Mouse (Mus musculus): ENCODE measurements around the gene Nap1l1.
"Not testable (repeated sequence)": the region's sequence is repeated elsewhere in the genome, so short reads cannot be mapped to it uniquely, and the experiment has no call there.

The Nap1l1 gene

DNA sequence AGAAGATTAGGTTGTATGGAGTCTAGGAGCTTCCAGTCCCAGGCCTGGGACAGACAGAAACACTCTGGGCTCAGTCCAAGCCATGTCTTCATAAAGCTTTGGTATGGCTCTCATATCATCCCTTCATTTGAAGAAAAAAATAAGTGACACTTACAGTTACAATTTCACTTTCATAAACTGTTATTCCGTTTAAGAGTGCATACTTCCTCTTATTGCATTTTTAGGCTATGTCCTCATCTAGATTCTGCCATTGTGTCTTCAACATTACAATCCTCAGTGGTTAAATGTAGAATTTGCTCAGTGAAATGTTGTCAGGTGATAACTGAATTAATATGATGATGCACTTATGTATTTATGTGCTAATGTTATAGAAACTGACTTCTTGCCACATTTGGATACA lies 8.2 kb upstream of the Nap1l1 start:
- peak; percentile 72 for DNase-seq (ENCODE audit: low read depth, low spot score)
- no peaks in the 10 kb centered on the region for H3K36me3 ChIP-seq (ENCODE audit: control insufficient read depth, insufficient read depth, low read length, poor library complexity, severe bottlenecking)
- no peaks in the 10 kb centered on the region for H3K27me3 ChIP-seq (ENCODE audit: control insufficient read depth, insufficient read depth, low read length, poor library complexity, severe bottlenecking)

DNA sequence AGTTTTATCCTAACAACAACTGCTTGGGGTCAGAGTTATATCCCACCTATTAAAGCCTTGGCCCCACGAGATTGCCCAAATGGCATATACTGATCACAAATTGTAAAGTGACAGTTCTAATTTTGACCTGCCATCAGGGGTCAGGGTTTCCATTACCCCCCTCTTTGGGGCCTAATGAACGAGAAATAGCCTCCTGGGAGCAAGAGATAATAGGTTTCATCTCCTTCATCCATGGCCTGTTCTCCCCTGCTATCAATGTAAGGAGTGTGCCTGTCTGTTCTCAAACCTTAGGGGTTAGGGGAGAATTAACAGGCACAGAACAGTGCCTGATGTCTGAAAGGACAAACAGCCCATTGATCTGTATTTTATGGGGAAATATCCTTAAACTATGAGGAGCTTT lies 7.6 kb upstream of the Nap1l1 start:
- DNase-seq (ENCODE audit: low read depth, low spot score) = no peak
- H3K36me3 ChIP-seq (ENCODE audit: control insufficient read depth, insufficient read depth, low read length, poor library complexity, severe bottlenecking) = no peaks in the 10 kb centered on the region
- no peaks in the 10 kb centered on the region for H3K27me3 ChIP-seq (ENCODE audit: control insufficient read depth, insufficient read depth, low read length, poor library complexity, severe bottlenecking)

- H3K27me3 ChIP-seq (ENCODE audit: control insufficient read depth, insufficient read depth, low read length, poor library complexity, severe bottlenecking) = no peaks in the 10 kb centered on the region
- peak; percentile 92 for DNase-seq (ENCODE audit: low read depth, low spot score)
Observed at GRCm38 (mm10) chr10:111471166-111471565, 1.9 kb upstream of the Nap1l1 start.

DNA sequence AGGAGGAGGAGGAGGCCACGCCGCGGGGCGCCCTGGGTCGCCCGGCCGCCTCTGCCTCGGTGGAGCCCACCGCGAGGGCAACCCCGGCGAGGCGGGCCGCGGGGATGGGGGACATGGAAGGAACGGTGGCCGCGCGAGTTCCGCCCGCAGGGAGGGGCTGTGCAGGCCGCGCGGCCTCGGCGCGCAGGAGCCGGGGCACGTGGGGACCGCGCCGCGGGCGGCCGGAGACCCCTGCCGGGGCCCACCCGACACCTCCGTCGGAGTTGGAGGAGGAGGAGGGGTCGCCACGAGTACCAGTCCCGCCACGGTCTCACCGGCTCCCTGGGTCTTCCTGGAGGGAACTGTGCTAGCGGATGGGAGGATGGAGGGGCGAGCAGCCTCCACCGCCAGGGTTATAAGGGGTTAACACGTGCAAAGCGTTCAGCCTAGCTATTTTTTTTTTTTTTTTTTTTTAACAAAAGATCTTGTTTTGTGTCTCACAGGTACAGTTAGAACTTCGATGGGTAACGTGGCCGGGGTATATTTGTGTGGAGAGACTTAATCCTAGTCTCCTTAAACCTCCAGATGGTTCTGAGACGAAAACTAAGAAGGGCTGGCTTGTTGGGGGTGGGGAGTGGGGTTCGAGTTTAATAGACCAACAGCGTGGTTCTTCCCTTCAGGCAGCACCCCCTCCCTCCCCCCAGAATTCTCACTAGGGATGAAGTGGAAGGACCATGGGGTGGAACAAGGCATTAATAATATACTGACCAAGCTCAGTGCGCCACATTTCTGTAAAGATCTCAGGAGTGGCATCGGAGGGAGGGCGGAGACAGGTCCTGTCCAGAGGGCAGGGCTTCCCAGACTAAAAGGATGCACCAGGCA lies 718 bp downstream of the Nap1l1 start:
- Histone ChIP-seq H3K36me3 (ENCODE audit: control insufficient read depth, insufficient read depth, low read length, poor library complexity, severe bottlenecking) (no peaks in the 10 kb centered on the region), H3K27me3 (ENCODE audit: control insufficient read depth, insufficient read depth, low read length, poor library complexity, severe bottlenecking) (no peaks in the 10 kb centered on the region)
- DNase-seq (ENCODE audit: low read depth, low spot score) = peak; percentile 42

More at GRCm38 (mm10) chr10:111471166-111471565, 1.9 kb upstream of the Nap1l1 start:
- H3K36me3 ChIP-seq (ENCODE audit: control insufficient read depth, insufficient read depth, low read length, poor library complexity, severe bottlenecking) = no peaks in the 10 kb centered on the region

DNA sequence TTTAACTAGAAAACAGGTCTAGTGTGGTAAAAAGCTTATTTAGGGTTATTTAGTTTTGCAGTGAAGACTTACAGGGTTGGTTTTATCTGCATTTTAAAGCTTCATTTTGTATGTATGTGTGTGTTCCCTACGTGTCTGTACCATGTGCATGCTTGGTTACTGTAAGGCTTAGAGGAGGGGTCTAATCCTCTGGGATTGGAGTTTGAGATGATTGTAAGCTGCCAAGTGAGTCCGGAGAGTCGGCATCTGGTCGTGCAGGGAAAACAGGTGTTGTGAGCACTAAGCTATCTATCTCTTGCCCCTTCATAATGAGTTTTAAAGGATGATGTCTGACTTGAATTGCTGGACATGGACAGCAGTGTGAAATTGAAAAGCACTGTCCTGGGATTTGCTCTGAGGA lies 3.3 kb downstream of the Nap1l1 start:
- DNase-seq (ENCODE audit: low read depth, low spot score) = no peak
- Histone ChIP-seq H3K27me3 (ENCODE audit: control insufficient read depth, insufficient read depth, low read length, poor library complexity, severe bottlenecking) (no peaks in the 10 kb centered on the region), H3K36me3 (ENCODE audit: control insufficient read depth, insufficient read depth, low read length, poor library complexity, severe bottlenecking) (no peaks in the 10 kb centered on the region)

DNA sequence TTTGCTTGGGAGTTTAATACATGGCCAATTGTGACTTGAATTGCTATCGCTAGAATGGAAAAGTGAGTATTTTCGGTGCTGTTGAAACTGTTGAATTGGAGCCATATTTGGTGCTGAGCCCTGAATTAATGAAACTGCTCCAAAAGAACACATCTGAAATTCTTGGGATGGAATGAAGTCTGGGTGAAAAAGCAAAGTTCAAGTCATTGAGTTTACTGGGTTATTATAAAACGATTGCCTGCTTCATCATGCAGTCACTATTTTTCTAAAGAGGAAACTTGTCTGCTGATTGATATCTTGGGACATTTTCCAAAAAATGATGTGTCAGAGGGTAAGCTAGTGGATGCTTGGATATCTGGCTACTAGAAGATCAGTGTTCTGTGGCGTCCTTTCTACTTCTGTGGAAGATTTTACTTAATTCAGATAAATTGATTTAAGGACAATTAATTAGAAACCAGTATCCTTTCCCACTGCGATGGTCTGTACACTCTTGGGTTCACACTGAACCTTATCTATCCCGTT lies 4.0 kb downstream of the Nap1l1 start:
- Histone ChIP-seq H3K36me3 (ENCODE audit: control insufficient read depth, insufficient read depth, low read length, poor library complexity, severe bottlenecking) (no peaks in the 10 kb centered on the region; the same call in 1 of the 2 replicates), H3K27me3 (ENCODE audit: control insufficient read depth, insufficient read depth, low read length, poor library complexity, severe bottlenecking) (no peaks in the 10 kb centered on the region)
- no peak for DNase-seq (ENCODE audit: low read depth, low spot score)

DNA sequence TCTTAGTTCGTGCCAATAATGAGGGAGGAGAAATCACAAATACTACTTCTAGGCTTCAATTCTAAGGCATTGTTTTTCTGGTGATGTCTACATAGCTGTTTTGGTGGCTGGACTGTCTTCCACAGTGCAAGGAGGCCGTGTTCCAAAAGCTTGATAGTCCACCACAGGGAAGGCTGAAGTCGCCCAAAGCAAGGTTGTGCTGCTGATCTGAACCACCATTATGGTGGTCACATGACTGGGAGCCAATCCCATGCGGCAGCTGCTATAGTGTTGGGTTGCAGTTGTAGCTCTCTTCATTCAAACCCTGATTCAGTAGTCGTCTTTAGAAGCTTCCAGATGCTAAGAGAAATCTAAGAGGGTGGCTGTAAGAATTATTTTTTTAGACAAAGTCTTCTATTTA lies 6.6 kb downstream of the Nap1l1 start:
- Histone ChIP-seq H3K36me3 (ENCODE audit: control insufficient read depth, insufficient read depth, low read length, poor library complexity, severe bottlenecking) (no peaks in the 10 kb centered on the region; the same call in none of the 2 replicates), H3K27me3 (ENCODE audit: control insufficient read depth, insufficient read depth, low read length, poor library complexity, severe bottlenecking) (no peaks in the 10 kb centered on the region)
- no peak for DNase-seq (ENCODE audit: low read depth, low spot score)

DNA sequence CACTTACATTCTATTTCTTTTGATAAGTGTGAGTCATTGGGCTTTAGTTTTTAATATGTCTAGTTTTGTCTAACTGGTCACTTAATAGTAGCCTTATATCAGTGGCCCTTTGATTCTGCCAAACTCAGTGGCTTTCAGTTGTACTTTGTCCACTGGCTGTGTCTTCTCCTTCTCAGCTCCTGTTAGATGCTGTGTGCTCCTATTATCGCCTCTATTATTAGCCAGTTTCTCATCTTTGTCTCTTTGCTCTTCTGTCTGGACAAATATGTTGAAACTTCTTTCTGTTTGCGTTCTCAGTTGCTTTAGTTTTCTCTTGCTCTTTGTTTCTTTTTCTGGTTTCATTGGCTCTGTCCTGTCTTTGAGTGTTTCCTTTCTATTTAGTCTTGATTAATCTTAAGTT lies 9.6 kb downstream of the Nap1l1 start:
- Histone ChIP-seq H3K36me3 (ENCODE audit: control insufficient read depth, insufficient read depth, low read length, poor library complexity, severe bottlenecking) (no peaks in the 10 kb centered on the region; the same call in none of the 2 replicates), H3K27me3 (ENCODE audit: control insufficient read depth, insufficient read depth, low read length, poor library complexity, severe bottlenecking) (no peaks in the 10 kb centered on the region)
- no peak for DNase-seq (ENCODE audit: low read depth, low spot score)

DNA sequence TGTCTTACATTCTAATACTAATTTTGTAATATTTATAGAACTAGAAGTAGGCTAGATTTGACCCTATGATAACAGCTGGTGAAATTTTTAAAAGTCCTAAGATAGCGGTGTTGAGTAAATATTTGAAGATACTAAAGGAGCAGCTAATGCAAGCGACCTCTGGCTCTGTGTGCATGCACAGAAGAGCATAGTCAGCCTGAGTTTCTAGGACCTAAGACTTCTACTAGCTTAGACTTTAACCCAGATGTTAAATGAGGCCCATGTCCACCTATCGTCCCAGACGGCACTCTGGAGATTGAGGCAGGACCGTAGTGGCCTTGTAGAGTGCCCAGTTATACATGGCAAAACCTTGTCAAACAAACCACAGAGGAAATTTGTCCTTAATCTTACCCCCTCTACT lies 11.1 kb downstream of the Nap1l1 start:
- DNase-seq (ENCODE audit: low read depth, low spot score) = no peak
- H3K36me3 ChIP-seq (ENCODE audit: control insufficient read depth, insufficient read depth, low read length, poor library complexity, severe bottlenecking) = no peaks in the 10 kb centered on the region; the same call in none of the 2 replicates
- H3K27me3 ChIP-seq (ENCODE audit: control insufficient read depth, insufficient read depth, low read length, poor library complexity, severe bottlenecking) = no peaks in the 10 kb centered on the region

- peaks cover 8% of the 10 kb centered on the region; the same call in 1 of the 2 replicates for H3K36me3 ChIP-seq (ENCODE audit: control insufficient read depth, insufficient read depth, low read length, poor library complexity, severe bottlenecking)
- DNase-seq (ENCODE audit: low read depth, low spot score) = peak; percentile 60
- no peaks in the 10 kb centered on the region for H3K27me3 ChIP-seq (ENCODE audit: control insufficient read depth, insufficient read depth, low read length, poor library complexity, severe bottlenecking)
Observed at GRCm38 (mm10) chr10:111488793-111489192, 15.8 kb downstream of the Nap1l1 start.

GRCm38 (mm10) chr10:111490079-111490478 lies 17.1 kb downstream of the Nap1l1 start:
- peaks cover 11% of the 10 kb centered on the region; the same call in 1 of the 2 replicates for H3K36me3 ChIP-seq (ENCODE audit: control insufficient read depth, insufficient read depth, low read length, poor library complexity, severe bottlenecking)
- H3K27me3 ChIP-seq (ENCODE audit: control insufficient read depth, insufficient read depth, low read length, poor library complexity, severe bottlenecking); DNase-seq (ENCODE audit: low read depth, low spot score): not testable (repeated sequence)

DNA sequence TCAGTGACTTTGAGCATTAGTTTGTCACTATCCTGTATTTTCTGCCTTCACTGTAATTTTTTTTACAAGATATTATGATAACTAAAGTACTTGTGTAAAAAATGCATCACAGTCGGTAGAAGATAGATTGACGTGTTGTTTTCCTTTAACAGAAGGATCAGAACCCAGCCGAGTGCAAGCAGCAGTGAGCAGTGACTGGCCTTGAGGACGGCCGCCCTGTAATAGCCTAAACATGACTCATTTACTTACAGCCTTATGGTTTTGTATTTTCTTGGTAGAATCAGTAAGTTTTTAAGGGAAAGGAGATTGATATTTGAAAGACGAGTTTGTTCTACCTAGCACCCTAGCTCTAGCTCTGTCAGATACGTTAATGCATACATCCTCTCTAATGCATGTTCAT lies 22.9 kb downstream of the Nap1l1 start:
- Histone ChIP-seq H3K36me3 (ENCODE audit: control insufficient read depth, insufficient read depth, low read length, poor library complexity, severe bottlenecking) (peaks cover 16% of the 10 kb centered on the region; the same call in 1 of the 2 replicates), H3K27me3 (ENCODE audit: control insufficient read depth, insufficient read depth, low read length, poor library complexity, severe bottlenecking) (no peaks in the 10 kb centered on the region)
- DNase-seq (ENCODE audit: low read depth, low spot score) = no peak

DNA sequence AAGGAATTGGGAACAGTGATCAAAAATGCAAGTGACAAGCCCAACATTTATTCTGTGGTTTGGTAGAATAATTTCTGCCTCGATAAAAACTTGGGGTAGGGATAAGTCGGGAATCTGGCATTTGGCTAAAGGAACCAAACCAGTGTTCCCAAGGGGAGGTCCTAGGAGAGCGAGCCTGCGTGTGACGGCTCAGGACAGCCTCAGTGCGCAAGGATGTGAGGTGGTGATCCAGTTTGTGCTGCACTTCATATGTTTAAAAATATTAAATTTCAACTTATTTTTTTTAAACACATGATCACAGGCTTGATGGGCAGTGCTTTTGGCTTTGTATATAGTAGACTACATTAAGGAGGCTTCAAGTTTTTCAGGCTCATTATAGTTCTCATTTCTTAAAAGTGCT lies 26.9 kb downstream of the Nap1l1 start:
- Histone ChIP-seq H3K27me3 (ENCODE audit: control insufficient read depth, insufficient read depth, low read length, poor library complexity, severe bottlenecking) (no peaks in the 10 kb centered on the region), H3K36me3 (ENCODE audit: control insufficient read depth, insufficient read depth, low read length, poor library complexity, severe bottlenecking) (peaks cover 10% of the 10 kb centered on the region; the same call in 1 of the 2 replicates)
- DNase-seq (ENCODE audit: low read depth, low spot score) = no peak

- Histone ChIP-seq H3K36me3 (ENCODE audit: control insufficient read depth, insufficient read depth, low read length, poor library complexity, severe bottlenecking) (no peaks in the 10 kb centered on the region), H3K27me3 (ENCODE audit: control insufficient read depth, insufficient read depth, low read length, poor library complexity, severe bottlenecking) (no peaks in the 10 kb centered on the region)
- peak; percentile 90 for DNase-seq (ENCODE audit: low read depth, low spot score)
Observed at GRCm38 (mm10) chr10:111503071-111503470, 30.0 kb downstream of the Nap1l1 start.

GRCm38 (mm10) chr10:111503716-111504115 lies 30.7 kb downstream of the Nap1l1 start:
- DNase-seq (ENCODE audit: low read depth, low spot score) = no peak
- Histone ChIP-seq H3K27me3 (ENCODE audit: control insufficient read depth, insufficient read depth, low read length, poor library complexity, severe bottlenecking) (no peaks in the 10 kb centered on the region), H3K36me3 (ENCODE audit: control insufficient read depth, insufficient read depth, low read length, poor library complexity, severe bottlenecking) (no peaks in the 10 kb centered on the region)
